Mouse (Mus musculus): Measurements from ENCODE around the gene Cdk5. TPM values are rescaled to one million over a fixed set of nuclear protein-coding genes. Genes with fewer than 3 reads are reported as not detected.
A peak's percentile ranks its signal among the peaks of the same experiment; 100 is the strongest.

Gene Cdk5
- polyA plus RNA-seq, 1 experiment from 2014 or later = 127 TPM

GRCm38 (mm10) chr5:24452030-24452690, 28.8 kb upstream of the Cdk5 start, which contains the start of gene Agap3:
Gene Agap3 (plus strand): TSS chr5:24452177.
- peak within 1 kb of the TSS; percentile 62 for H3K4me3 ChIP-seq (replicated peaks; ENCODE audit: low read length)
- H3K9me3 ChIP-seq (ENCODE audit: control insufficient read depth, low read length) = no peaks in the 10 kb centered on the region
- H3K4me2 ChIP-seq (ENCODE audit: low read length) = peak within 1 kb of the TSS; percentile 99
- peak; percentile 2 for ATAC-seq
- H3K27me3 ChIP-seq (replicated peaks; ENCODE audit: control insufficient read depth, insufficient read depth, low read length) = no peaks in the 10 kb centered on the region
- H3K9ac ChIP-seq (replicated peaks; ENCODE audit: low read depth, low read length) = peak within 1 kb of the TSS; percentile 78
- no peaks in the 10 kb centered on the region for H3K36me3 ChIP-seq (ENCODE audit: control insufficient read depth, insufficient read depth)
- peak within 1 kb of the TSS; percentile 92 for H3K27ac ChIP-seq (ENCODE audit: low read length)
- under 1% methylated on average over 72 of the region's 85 CpGs for WGBS
- peaks cover 51% of the 10 kb centered on the region for H3K4me1 ChIP-seq (replicated peaks; ENCODE audit: control insufficient read depth, insufficient read depth, low read length)

- Histone ChIP-seq H3K36me3 (ENCODE audit: control insufficient read depth, insufficient read depth) (no peaks in the 10 kb centered on the region), H3K4me2 (ENCODE audit: low read length) (peak overlapping the region; percentile 99), H3K27ac (ENCODE audit: low read length) (peak overlapping the region; percentile 92), H3K4me3 (replicated peaks; ENCODE audit: low read length) (peak overlapping the region; percentile 62), H3K4me1 (replicated peaks; ENCODE audit: control insufficient read depth, insufficient read depth, low read length) (peaks cover 55% of the 10 kb centered on the region), H3K27me3 (replicated peaks; ENCODE audit: control insufficient read depth, insufficient read depth, low read length) (no peaks in the 10 kb centered on the region), H3K9me3 (ENCODE audit: control insufficient read depth, low read length) (no peaks in the 10 kb centered on the region), H3K9ac (replicated peaks; ENCODE audit: low read depth, low read length) (peak overlapping the region; percentile 78)
- peak; percentile 73 for ATAC-seq
- WGBS = 2% methylated on average over 41 of the region's 66 CpGs
Observed at GRCm38 (mm10) chr5:24451264-24452029, 28.1 kb upstream of the Cdk5 start.

GRCm38 (mm10) chr5:24447624-24448298, 24.4 kb upstream of the Cdk5 start, which contains the start of gene Tmub1:
Gene Tmub1 (minus strand): TSS chr5:24447854.
- Histone ChIP-seq H3K27me3 (replicated peaks; ENCODE audit: control insufficient read depth, insufficient read depth, low read length) (no peaks in the 10 kb centered on the region), H3K9me3 (ENCODE audit: control insufficient read depth, low read length) (no peaks in the 10 kb centered on the region), H3K9ac (replicated peaks; ENCODE audit: low read depth, low read length) (peak within 1 kb of the TSS; percentile 81), H3K4me2 (ENCODE audit: low read length) (peak within 1 kb of the TSS; percentile 82), H3K4me3 (replicated peaks; ENCODE audit: low read length) (peak within 1 kb of the TSS; percentile 79), H3K4me1 (replicated peaks; ENCODE audit: control insufficient read depth, insufficient read depth, low read length) (peaks cover 34% of the 10 kb centered on the region), H3K36me3 (ENCODE audit: control insufficient read depth, insufficient read depth) (no peaks in the 10 kb centered on the region), H3K27ac (ENCODE audit: low read length) (no peak within 1 kb of the TSS)
- peak; percentile 39 for ATAC-seq
- 2% methylated on average over 34 of the region's 34 CpGs for WGBS

- 92% methylated on average over 7 of the region's 7 CpGs for WGBS
- Histone ChIP-seq H3K4me1 (replicated peaks; ENCODE audit: control insufficient read depth, insufficient read depth, low read length) (peaks cover 34% of the 10 kb centered on the region), H3K9me3 (ENCODE audit: control insufficient read depth, low read length) (no peaks in the 10 kb centered on the region), H3K4me2 (ENCODE audit: low read length) (no peak overlapping the region), H3K27me3 (replicated peaks; ENCODE audit: control insufficient read depth, insufficient read depth, low read length) (no peaks in the 10 kb centered on the region), H3K27ac (ENCODE audit: low read length) (no peak overlapping the region), H3K4me3 (replicated peaks; ENCODE audit: low read length) (no peak overlapping the region), H3K36me3 (ENCODE audit: control insufficient read depth, insufficient read depth) (no peaks in the 10 kb centered on the region), H3K9ac (replicated peaks; ENCODE audit: low read depth, low read length) (no peak overlapping the region)
- no peak for ATAC-seq
Observed at GRCm38 (mm10) chr5:24446630-24447029, 23.3 kb upstream of the Cdk5 start.

GRCm38 (mm10) chr5:24445428-24446080, 22.2 kb upstream of the Cdk5 start:
- Histone ChIP-seq H3K4me2 (ENCODE audit: low read length) (peak overlapping the region; percentile 77), H3K4me1 (replicated peaks; ENCODE audit: control insufficient read depth, insufficient read depth, low read length) (peaks cover 30% of the 10 kb centered on the region), H3K27ac (ENCODE audit: low read length) (peak overlapping the region; percentile 77), H3K27me3 (replicated peaks; ENCODE audit: control insufficient read depth, insufficient read depth, low read length) (no peaks in the 10 kb centered on the region), H3K4me3 (replicated peaks; ENCODE audit: low read length) (peak overlapping the region; percentile 77), H3K9ac (replicated peaks; ENCODE audit: low read depth, low read length) (peak overlapping the region; percentile 96), H3K36me3 (ENCODE audit: control insufficient read depth, insufficient read depth) (no peaks in the 10 kb centered on the region), H3K9me3 (ENCODE audit: control insufficient read depth, low read length) (no peaks in the 10 kb centered on the region)
- no peak; the same call in 1 of the 2 replicates for ATAC-seq
- 53% methylated on average over 20 of the region's 20 CpGs for WGBS

GRCm38 (mm10) chr5:24444746-24445427, 21.6 kb upstream of the Cdk5 start, which contains the start of gene Fastk:
Gene Fastk (minus strand): TSS chr5:24445287.
- H3K9ac ChIP-seq (replicated peaks; ENCODE audit: low read depth, low read length) = peak within 1 kb of the TSS; percentile 96
- peak within 1 kb of the TSS; percentile 77 for H3K4me2 ChIP-seq (ENCODE audit: low read length)
- under 1% methylated on average over 60 of the region's 60 CpGs for WGBS
- peak within 1 kb of the TSS; percentile 77 for H3K27ac ChIP-seq (ENCODE audit: low read length)
- peak within 1 kb of the TSS; percentile 77 for H3K4me3 ChIP-seq (replicated peaks; ENCODE audit: low read length)
- no peaks in the 10 kb centered on the region for H3K27me3 ChIP-seq (replicated peaks; ENCODE audit: control insufficient read depth, insufficient read depth, low read length)
- H3K4me1 ChIP-seq (replicated peaks; ENCODE audit: control insufficient read depth, insufficient read depth, low read length) = peaks cover 30% of the 10 kb centered on the region
- ATAC-seq = peak; percentile 85
- H3K9me3 ChIP-seq (ENCODE audit: control insufficient read depth, low read length) = no peaks in the 10 kb centered on the region
- no peaks in the 10 kb centered on the region for H3K36me3 ChIP-seq (ENCODE audit: control insufficient read depth, insufficient read depth)

- H3K27me3 ChIP-seq (replicated peaks; ENCODE audit: control insufficient read depth, insufficient read depth, low read length) = no peaks in the 10 kb centered on the region
- H3K4me3 ChIP-seq (replicated peaks; ENCODE audit: low read length) = peak overlapping the region; percentile 77
- H3K27ac ChIP-seq (ENCODE audit: low read length) = no peak overlapping the region
- no peaks in the 10 kb centered on the region; the same call in 1 of the 2 replicates for H3K36me3 ChIP-seq (ENCODE audit: control insufficient read depth, insufficient read depth)
- no peaks in the 10 kb centered on the region for H3K9me3 ChIP-seq (ENCODE audit: control insufficient read depth, low read length)
- peak overlapping the region; percentile 77 for H3K4me2 ChIP-seq (ENCODE audit: low read length)
- peaks cover 30% of the 10 kb centered on the region for H3K4me1 ChIP-seq (replicated peaks; ENCODE audit: control insufficient read depth, insufficient read depth, low read length)
- no peak for ATAC-seq
- peak overlapping the region; percentile 96; the same call in 1 of the 2 replicates for H3K9ac ChIP-seq (replicated peaks; ENCODE audit: low read depth, low read length)
- 88% methylated on average over 12 of the region's 12 CpGs for WGBS
Observed at GRCm38 (mm10) chr5:24443927-24444326, 20.6 kb upstream of the Cdk5 start.

GRCm38 (mm10) chr5:24443204-24443603, 19.9 kb upstream of the Cdk5 start:
- Histone ChIP-seq H3K4me3 (replicated peaks; ENCODE audit: low read length) (no peak overlapping the region), H3K9me3 (ENCODE audit: control insufficient read depth, low read length) (no peaks in the 10 kb centered on the region), H3K27ac (ENCODE audit: low read length) (no peak overlapping the region), H3K9ac (replicated peaks; ENCODE audit: low read depth, low read length) (no peak overlapping the region), H3K27me3 (replicated peaks; ENCODE audit: control insufficient read depth, insufficient read depth, low read length) (no peaks in the 10 kb centered on the region), H3K4me2 (ENCODE audit: low read length) (no peak overlapping the region), H3K36me3 (ENCODE audit: control insufficient read depth, insufficient read depth) (no peaks in the 10 kb centered on the region; the same call in 1 of the 2 replicates), H3K4me1 (replicated peaks; ENCODE audit: control insufficient read depth, insufficient read depth, low read length) (peaks cover 30% of the 10 kb centered on the region)
- 89% methylated on average over 7 of the region's 7 CpGs for WGBS
- ATAC-seq = no peak
